In genomic region chr10:40425243-40426095, GRCm38 (mm10) we compare ENCODE assay signal across 8 mouse cellular contexts.
DNase-seq lines count a peak whose midpoint lies in the region; ATAC-seq and TF ChIP-seq lines count a peak whose summit lies in the region.

No protein-coding gene starts in this region.

- ATAC-seq in embryonic facial prominence, embryonic 13.5 days (ENCODE audit: insufficient number of reproducible peaks, insufficient read depth, low FRiP score, low TSS enrichment, low read depth) = no peak
- ATAC-seq in hindbrain, postnatal 0 days = peak; percentile 49; the same call in 1 of the 2 replicates
- no peak for ATAC-seq in neural tube, embryonic 13.5 days (ENCODE audit: low read depth)

- no peak for DNase-seq in layer of hippocampus, adult 2 months (ENCODE audit: low spot score in 2 of 2)
- no peak for DNase-seq in layer of hippocampus, adult 8-10 months (ENCODE audit: low spot score in 2 of 2)
- peak; percentile 34 for DNase-seq in hindbrain, postnatal 0 days (ENCODE audit: low spot score)
- no peak for DNase-seq in gastrocnemius, adult 8-10 months (ENCODE audit: low spot score in 2 of 2)
- DNase-seq in cerebellum, postnatal 25 days = no peak
- no peak for DNase-seq in urinary bladder, postnatal 14 days (ENCODE audit: low spot score)

- H3K9ac ChIP-seq in embryonic facial prominence, embryonic 13.5 days = peak overlapping the region; percentile 32; the same call in 1 of the 2 replicates
- H3K9ac ChIP-seq in hindbrain, postnatal 0 days (replicated peaks; ENCODE audit: low read length) = 0 out of 2 replicates have a peak overlapping the region, but pooled peaks have one; percentile 14
- H3K9ac ChIP-seq in neural tube, embryonic 13.5 days = peak overlapping the region; percentile 19; the same call in 1 of the 2 replicates

- TF ChIP-seq CTCF in layer of hippocampus, adult 2 months (conservative IDR thresholded peaks at IDR 0.05) = no peak
- no peak for TF ChIP-seq CTCF in hindbrain, postnatal 0 days (IDR thresholded peaks at IDR 0.05; ENCODE audit: low read depth)

- H3K27ac ChIP-seq in layer of hippocampus, adult 2 months = peak overlapping the region; percentile 21; the same call in 1 of the 2 replicates
- H3K27ac ChIP-seq in embryonic facial prominence, embryonic 13.5 days = 0 out of 2 replicates have a peak overlapping the region, but pooled peaks have one; percentile 28
- peak overlapping the region; percentile 8 for H3K27ac ChIP-seq in hindbrain, postnatal 0 days
- H3K27ac ChIP-seq in neural tube, embryonic 13.5 days (replicated peaks) = 0 out of 2 replicates have a peak overlapping the region, but pooled peaks have one; percentile 38

- peak overlapping the region; percentile 52 for H3K4me2 ChIP-seq in embryonic facial prominence, embryonic 13.5 days
- H3K4me2 ChIP-seq in hindbrain, postnatal 0 days (ENCODE audit: low read depth, low read length) = peak overlapping the region; percentile 50
- H3K4me2 ChIP-seq in neural tube, embryonic 13.5 days = peak overlapping the region; percentile 35

- peaks cover 10% of the 10 kb centered on the region for H3K4me1 ChIP-seq in embryonic facial prominence, embryonic 13.5 days
- H3K4me1 ChIP-seq in hindbrain, postnatal 0 days (ENCODE audit: insufficient read depth, low read length) = no peaks in the 10 kb centered on the region
- peaks cover 12% of the 10 kb centered on the region for H3K4me1 ChIP-seq in neural tube, embryonic 13.5 days (replicated peaks)

- H3K9me3 ChIP-seq in embryonic facial prominence, embryonic 13.5 days = no peaks in the 10 kb centered on the region
- H3K9me3 ChIP-seq in hindbrain, postnatal 0 days (ENCODE audit: low read length) = no peaks in the 10 kb centered on the region
- H3K9me3 ChIP-seq in neural tube, embryonic 13.5 days = no peaks in the 10 kb centered on the region

- H3K4me3 ChIP-seq in layer of hippocampus, adult 2 months = peak overlapping the region; percentile 40
- peak overlapping the region; percentile 11; the same call in 1 of the 2 replicates for H3K4me3 ChIP-seq in embryonic facial prominence, embryonic 13.5 days
- peak overlapping the region; percentile 18 for H3K4me3 ChIP-seq in hindbrain, postnatal 0 days (ENCODE audit: low read length)
- H3K4me3 ChIP-seq in neural tube, embryonic 13.5 days = no peak overlapping the region; the same call in 1 of the 2 replicates

- 32% methylated on average over 18 of the region's 18 CpGs for WGBS in embryonic facial prominence, embryonic 13.5 days
- WGBS in hindbrain, postnatal 0 days = 23% methylated on average over 18 of the region's 18 CpGs
- 40% methylated on average over 18 of the region's 18 CpGs for WGBS in neural tube, embryonic 13.5 days

- no peaks in the 10 kb centered on the region for H3K36me3 ChIP-seq in embryonic facial prominence, embryonic 13.5 days
- no peaks in the 10 kb centered on the region for H3K36me3 ChIP-seq in hindbrain, postnatal 0 days (ENCODE audit: insufficient read depth, low read length)
- no peaks in the 10 kb centered on the region for H3K36me3 ChIP-seq in neural tube, embryonic 13.5 days

- H3K27me3 ChIP-seq in embryonic facial prominence, embryonic 13.5 days = no peaks in the 10 kb centered on the region
- no peaks in the 10 kb centered on the region for H3K27me3 ChIP-seq in hindbrain, postnatal 0 days (ENCODE audit: insufficient read depth, low read length)
- H3K27me3 ChIP-seq in neural tube, embryonic 13.5 days = no peaks in the 10 kb centered on the region
